Mouse (Mus musculus): ENCODE data around the gene Zfhx3.

Gene Zfhx3

DNA sequence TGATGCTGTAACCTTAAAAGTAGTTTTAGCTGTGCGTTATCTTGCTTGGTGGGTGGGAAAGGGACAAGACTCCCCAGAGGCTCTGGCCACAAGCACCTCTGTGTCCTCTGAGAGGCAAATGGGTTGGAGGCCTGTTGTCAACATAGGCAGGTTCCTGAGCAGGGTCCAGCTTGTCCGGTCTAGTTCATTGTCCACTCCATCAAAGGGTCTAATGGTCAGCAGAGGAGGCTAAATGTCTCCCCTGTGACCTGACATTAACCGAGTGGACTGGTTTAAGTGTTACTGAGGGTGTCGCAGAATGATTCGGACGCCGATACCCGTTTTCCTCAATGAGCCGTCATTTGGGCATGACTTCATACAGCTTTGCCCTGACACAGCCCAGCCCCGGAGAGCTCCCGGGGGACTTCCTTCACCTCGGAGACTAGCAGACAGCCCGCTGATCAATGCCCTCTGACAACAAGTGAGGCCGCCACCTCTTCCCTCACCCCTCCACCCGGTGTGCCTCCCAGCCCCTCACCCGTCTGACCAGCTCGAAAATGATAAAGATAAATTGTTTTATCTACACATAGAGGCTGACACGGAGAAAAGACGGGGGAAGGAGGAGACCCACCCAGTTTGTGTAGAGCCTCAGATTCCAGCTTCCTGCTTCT is 298.7 kb downstream of the Zfhx3 start:
- DNase-seq (ENCODE audit: low spot score), result no peak

DNA sequence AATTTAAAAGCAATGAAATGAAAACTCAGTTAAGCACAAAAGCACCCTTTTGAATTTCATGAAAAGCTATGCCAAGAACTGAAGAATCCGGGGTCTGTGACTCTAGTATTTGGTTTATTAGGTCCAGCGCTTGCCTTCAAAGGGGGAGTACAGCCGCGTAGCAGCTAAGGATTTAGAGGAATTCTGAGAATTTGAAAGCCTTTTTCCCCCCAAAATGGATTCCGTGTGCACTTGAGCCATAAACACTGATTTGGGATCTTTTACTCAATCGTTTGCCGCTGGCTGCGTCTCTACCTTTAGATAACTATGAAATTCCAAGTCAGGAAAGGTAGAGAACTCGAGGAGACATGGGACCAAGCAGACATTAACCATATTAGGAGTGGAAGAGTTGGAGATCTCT is 300.8 kb downstream of the Zfhx3 start:
- no peak for DNase-seq (ENCODE audit: low spot score)

- DNase-seq (ENCODE audit: low spot score), result no peak
Measured at GRCm38 (mm10) chr8:108244636-108245494, 302.4 kb downstream of the Zfhx3 start.

GRCm38 (mm10) chr8:108245575-108245974 is 303.1 kb downstream of the Zfhx3 start:
- DNase-seq (ENCODE audit: low spot score), result no peak

- no peak for DNase-seq (ENCODE audit: low spot score)
Measured at GRCm38 (mm10) chr8:108246035-108246933, 303.8 kb downstream of the Zfhx3 start.

GRCm38 (mm10) chr8:108246934-108247417 is 304.5 kb downstream of the Zfhx3 start:
- DNase-seq (ENCODE audit: low spot score), result no peak

DNA sequence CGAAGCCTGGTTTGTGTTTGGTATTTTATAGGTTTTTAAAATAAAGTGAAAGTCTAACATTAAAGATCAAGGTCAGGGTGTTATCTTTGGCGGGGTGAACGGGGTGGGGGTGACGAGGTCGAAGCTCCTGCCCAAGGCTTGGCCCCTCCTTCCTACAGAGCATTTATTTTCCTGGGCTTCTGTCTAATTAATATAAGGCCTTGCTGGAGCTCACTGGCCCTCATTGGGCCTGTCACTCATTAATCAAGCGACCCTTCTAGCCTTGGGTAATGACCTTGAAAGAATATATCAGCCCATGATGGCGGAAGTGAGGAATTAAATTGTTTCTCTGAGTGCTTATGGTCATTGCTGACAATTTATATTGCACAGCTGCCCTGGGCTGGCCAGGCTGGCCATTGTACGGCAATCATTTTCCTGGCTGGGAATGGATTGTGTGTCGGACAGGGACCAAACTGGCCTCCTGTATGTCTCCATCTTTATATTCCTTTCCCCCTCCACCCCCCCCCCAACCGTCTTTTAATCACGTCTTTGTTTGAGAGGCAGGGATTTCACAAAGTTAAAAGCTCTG is 322.2 kb downstream of the Zfhx3 start:
- DNase-seq (ENCODE audit: low spot score), result no peak

GRCm38 (mm10) chr8:108277960-108278359 is 335.5 kb downstream of the Zfhx3 start:
- DNase-seq (ENCODE audit: low spot score), result no peak

DNA sequence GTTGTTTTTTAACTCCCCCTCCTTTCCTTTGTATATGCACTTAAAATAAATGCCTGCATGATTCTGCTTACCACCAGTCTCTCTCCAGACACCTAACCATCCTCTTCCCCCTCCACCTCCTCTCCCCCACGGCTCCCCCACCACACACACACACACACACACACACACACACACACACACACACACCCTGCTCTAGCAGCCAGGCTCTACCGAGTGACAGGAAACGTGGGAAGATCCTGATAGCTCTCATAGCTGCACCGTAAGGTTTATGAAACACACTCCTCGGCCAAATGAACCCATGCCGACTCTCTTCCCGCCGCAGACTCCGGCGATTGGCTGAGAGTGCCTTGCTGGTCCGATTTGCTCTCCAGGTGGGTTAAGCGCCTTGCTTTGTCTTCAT is 339.5 kb downstream of the Zfhx3 start:
- no peak for DNase-seq (ENCODE audit: low spot score)

DNA sequence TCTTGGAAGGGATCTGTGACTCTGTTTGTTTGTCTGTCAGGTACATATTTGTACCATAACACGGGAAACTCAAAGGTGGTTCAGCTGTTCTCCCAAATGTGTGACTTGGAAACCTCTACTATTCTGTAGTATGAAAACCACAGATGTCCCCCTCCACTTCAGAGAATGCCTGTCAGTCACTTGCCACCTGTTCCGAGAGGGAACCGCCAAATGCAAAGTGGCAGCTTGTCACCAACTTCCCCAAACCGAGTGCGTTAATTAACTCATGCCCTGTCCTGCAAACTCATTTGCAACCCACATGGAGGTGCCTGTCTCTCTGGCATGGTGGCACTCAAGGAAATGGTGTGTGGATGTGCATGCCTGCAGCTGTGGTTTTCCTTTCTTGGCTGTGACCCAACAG is 343.7 kb downstream of the Zfhx3 start:
- no peak for DNase-seq (ENCODE audit: low spot score)

DNA sequence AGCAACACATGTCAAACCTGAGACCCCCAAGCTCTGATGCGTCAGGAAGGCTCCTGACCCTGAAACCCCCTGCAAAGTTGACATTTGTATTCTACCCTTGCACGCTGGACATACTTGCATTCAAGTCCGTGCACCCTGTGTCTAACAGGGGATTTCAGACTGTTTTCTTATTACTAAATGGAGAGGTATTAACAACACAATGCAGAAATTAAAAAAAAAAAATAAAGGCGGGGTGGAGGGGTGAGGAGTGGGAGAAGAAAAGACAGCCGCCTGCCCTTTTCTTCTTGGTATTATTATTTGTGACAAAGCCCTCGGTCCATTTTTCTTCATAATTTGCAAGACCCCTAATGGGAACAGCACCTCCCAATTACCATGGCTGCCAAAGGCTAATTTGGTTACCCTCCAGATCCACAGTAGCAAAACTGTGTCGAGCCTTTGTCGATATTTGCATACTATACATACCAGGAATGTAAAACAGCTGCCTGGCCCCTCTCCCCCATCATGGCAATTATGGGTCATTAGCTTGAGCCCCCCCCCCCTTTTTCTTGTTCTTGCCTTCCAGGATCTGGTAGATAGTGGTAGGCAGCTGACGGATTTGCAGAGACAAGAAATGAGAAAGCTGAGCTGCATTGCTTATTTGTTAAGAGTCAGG is 358.6 kb downstream of the Zfhx3 start:
- no peak for DNase-seq (ENCODE audit: low spot score)

DNA sequence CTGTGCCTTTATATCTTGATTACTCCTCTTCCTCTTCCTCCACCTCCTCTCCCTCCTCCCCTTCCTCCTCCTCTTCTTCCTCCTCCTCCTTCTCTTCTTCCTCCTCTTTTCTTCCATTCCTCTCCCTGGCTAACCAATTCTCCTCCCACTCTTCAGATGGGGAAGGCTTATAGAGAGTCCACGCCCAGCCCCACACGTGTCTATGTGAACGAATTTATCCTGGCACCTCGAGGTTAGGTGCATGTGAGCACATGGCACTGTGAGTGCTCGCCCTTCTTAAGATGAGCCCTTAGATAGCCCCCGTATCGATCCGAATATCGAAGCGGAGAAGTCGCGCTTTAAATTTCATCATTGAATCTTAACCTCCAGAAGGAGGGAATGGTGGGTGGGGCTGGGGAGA is 359.2 kb downstream of the Zfhx3 start:
- DNase-seq (ENCODE audit: low spot score), result no peak

GRCm38 (mm10) chr8:108305368-108305767 is 362.9 kb downstream of the Zfhx3 start:
- DNase-seq (ENCODE audit: low spot score), result no peak

DNA sequence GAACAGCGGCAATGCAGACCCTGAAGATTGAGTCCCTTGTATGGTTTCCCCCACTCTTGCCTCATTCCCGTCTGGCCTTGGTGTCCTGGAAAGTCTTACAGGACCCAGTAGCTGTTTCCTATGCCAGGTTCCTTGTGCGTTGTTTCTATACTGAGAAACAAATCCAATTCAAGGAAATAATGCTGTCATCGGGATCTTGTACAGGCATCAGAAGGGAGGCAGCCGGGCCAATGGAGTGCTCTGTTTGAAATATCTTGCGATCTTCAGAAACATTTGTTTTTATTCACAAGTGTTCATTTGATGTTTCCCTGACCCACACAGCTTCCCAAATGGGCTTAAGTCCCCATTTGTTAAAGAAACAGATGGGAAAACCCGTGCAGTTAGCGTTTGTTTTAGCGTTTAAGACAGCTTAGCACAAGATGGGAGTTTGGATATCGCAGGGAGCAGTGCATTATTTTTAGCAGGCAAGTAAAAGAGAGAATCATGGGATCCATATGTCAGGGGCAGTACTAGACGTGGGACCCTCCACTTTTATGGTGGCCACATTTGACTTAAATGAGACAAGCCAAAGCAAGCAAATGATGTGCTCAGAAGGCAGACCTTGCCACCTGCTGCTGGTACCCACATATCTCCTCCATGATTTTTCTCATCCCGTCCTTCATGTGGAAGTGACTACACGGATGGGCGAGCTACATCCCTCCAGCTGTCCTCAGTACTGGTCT is 367.2 kb downstream of the Zfhx3 start:
- no peak for DNase-seq (ENCODE audit: low spot score)

- DNase-seq (ENCODE audit: low spot score), result no peak
Measured at GRCm38 (mm10) chr8:108315046-108315445, 372.6 kb downstream of the Zfhx3 start.

GRCm38 (mm10) chr8:108317532-108318093 is 375.2 kb downstream of the Zfhx3 start:
- DNase-seq (ENCODE audit: low spot score), result no peak

DNA sequence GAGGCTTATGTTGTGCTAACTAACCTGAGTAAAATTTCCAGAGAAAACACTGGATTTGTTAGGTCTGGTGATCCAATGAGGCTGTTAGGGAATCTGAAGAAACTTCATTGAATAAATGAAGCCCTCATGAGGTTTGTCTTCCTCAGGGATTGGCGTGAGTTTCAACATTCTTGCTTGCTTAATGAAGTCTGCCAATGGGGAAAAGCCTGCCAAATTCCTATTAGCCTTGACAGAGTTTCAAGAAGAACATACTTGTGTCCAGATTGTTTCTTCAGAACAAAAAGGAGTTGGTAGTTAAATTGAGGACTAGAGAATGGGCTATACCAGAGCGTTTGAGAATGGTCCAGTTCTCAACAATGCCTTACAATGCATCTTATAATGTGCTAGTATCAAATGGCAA is 385.3 kb downstream of the Zfhx3 start:
- DNase-seq (ENCODE audit: low spot score), result no peak

DNA sequence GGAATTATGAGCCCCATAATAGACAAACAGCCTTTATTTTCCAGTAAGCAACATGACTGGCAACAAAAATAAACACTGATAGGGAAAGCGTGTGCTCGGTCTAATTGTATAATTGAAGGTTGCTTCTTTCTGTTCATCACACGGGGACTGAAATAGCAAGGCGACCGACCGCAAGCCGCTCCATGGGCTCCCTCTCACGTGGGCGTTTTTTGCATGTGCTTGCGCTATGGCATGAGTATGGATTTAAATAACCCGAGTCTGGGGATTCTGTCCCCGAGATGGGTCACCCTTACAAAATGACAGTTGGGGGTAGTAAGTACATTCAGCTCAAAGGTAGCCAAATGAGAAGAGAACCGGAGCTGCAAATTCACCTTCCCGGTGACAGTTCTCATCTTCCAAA is 405.9 kb downstream of the Zfhx3 start:
- no peak for DNase-seq (ENCODE audit: low spot score)

- no peak for DNase-seq (ENCODE audit: low spot score)
Measured at GRCm38 (mm10) chr8:108348776-108349175, 406.3 kb downstream of the Zfhx3 start.

- no peak for DNase-seq (ENCODE audit: low spot score)
Measured at GRCm38 (mm10) chr8:108355119-108355777, 412.8 kb downstream of the Zfhx3 start.
